Mouse (Mus musculus) forebrain, embryonic 12.5 days (tissue): ENCODE data around the gene Dcp1a. TPM values are rescaled to one million over a fixed set of nuclear protein-coding genes. Genes with fewer than 3 reads are reported as not detected.

Experiments used
- ATAC-seq: fragments of 200-750 bp; cut with Nextera tagmentation; 2 replicates; pipeline ENCODE4 v1.8.0; 2017; ENCODE audit warnings: moderate TSS enrichment; ENCODE audit not compliant: low FRiP score
- H3K27ac ChIP-seq: fragments of 300-500 bp; sonication (generic); 2 replicates; pipeline ENCODE4 v1.5.1; 2016; ENCODE audit warnings: mild to moderate bottlenecking
- H3K27me3 ChIP-seq: fragments of 300-500 bp; sonication (generic); 2 replicates; pipeline ENCODE4 v1.6.1; 2016; ENCODE audit warnings: mild to moderate bottlenecking
- H3K36me3 ChIP-seq: fragments of 300-500 bp; sonication (generic); replicated peaks from 2 replicates; pipeline ENCODE4 v1.6.1; 2016; ENCODE audit warnings: mild to moderate bottlenecking
- H3K4me1 ChIP-seq: fragments of 300-500 bp; sonication (generic); 2 replicates; pipeline ENCODE4 v1.6.1; 2016
- H3K4me2 ChIP-seq: fragments of 300-500 bp; sonication (generic); 2 replicates; pipeline ENCODE4 v1.6.1; 2016; ENCODE audit warnings: mild to moderate bottlenecking, moderate library complexity
- H3K4me3 ChIP-seq: fragments of 300-500 bp; sonication (generic); replicated peaks from 2 replicates; pipeline ENCODE4 v1.5.1; 2016; ENCODE audit warnings: mild to moderate bottlenecking
- H3K9ac ChIP-seq: fragments of 300-500 bp; sonication (generic); 2 replicates; pipeline ENCODE4 v1.6.1; 2016; ENCODE audit warnings: mild to moderate bottlenecking
- H3K9me3 ChIP-seq: fragments of 300-500 bp; sonication (generic); 2 replicates; pipeline ENCODE4 v1.6.1; 2016
- WGBS: fragments of 180-500 bp; shearing (Covaris S2); methylation state at CpG from one replicate; pipeline ENCODE4 v1.1.7; 2016; 5-methylcytosine and 5-hydroxymethylcytosine counted together
- polyA plus RNA-seq: library from polyadenylated mRNA; unstranded; fragments of >200 nt; fragmentation: Nextera tagmentation; extraction: Ambion mirVana; gene quantifications from 2 replicates; pipeline ENCODE4 v1.2.1, GENCODE M21; 2016

Gene Dcp1a
- 31.5 and 31.7 TPM in 2 replicates for polyA plus RNA-seq

DNA sequence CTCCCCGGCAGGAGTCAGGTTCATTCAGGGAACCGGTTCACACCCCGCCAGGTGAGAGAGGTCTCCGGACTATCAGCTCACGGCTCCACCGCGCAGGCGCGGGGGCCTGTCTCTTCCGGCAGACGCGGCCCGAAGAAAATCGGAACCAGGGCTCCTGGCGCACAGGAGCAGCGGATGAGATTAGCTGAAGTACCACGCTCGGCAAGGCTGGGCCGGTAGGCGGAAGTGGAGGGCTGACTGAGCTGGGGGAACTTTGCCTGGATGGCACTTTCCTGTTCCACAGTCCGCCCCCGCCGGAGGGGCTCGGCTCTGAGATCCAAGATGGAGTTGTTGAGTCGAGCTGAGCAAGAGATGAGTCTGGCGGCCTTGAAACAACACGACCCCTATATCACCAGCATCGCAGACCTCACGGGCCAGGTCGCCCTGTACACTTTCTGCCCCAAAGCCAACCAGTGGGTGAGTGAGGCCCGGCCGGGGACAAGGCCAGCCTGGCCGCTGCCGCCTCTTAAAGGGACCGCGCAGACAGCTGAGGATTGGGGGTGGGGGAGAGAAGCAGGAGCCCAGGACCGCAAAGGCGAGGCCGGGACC is at the start of gene Dcp1a:
Dcp1a (plus strand) TSS at position 175 of the 588 bp plus-strand sequence.
- 0 out of 2 replicates have a peak, but pooled peaks cover 6% of the 10 kb centered on the region for H3K27me3 ChIP-seq
- H3K4me1 ChIP-seq, result peaks cover 16% of the 10 kb centered on the region
- peak within 1 kb of the TSS; percentile 91 for H3K9ac ChIP-seq
- peak within 1 kb of the TSS; percentile 77; the same call in 1 of the 2 replicates for H3K27ac ChIP-seq
- ATAC-seq, result peak; percentile 99
- H3K9me3 ChIP-seq, result no peaks in the 10 kb centered on the region
- WGBS, result under 1% methylated on average over 39 of the region's 39 CpGs
- peaks cover 18% of the 10 kb centered on the region for H3K36me3 ChIP-seq
- peak within 1 kb of the TSS; percentile 87 for H3K4me3 ChIP-seq
- H3K4me2 ChIP-seq, result peak within 1 kb of the TSS; percentile 77

DNA sequence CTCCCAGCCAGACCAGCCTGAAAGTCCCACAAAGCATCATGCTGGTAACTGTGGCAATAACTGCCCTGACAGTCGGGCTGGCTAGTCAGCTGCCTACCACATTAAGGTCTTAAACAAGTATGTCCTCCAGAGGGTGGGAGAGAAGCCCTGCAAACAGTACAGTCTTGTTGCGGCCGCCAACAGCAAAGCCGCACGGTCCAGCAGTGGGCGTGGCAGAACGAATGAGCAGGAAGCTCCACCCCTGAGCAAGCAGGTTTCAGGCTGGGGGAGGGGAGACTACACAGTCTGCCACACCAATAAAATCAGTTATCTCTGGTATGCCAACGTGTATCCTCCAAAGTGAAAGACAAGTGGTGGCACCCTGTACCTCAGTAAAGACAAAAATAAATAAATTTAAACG is 49.7 kb upstream of the Dcp1a start:
- Histone ChIP-seq H3K9me3 (no peaks in the 10 kb centered on the region), H3K4me2 (no peak overlapping the region), H3K27ac (no peak overlapping the region), H3K27me3 (no peaks in the 10 kb centered on the region), H3K36me3 (no peaks in the 10 kb centered on the region), H3K9ac (no peak overlapping the region), H3K4me1 (peaks cover 8% of the 10 kb centered on the region; the same call in 1 of the 2 replicates), H3K4me3 (no peak overlapping the region)
- 77% methylated on average over 9 of the region's 9 CpGs for WGBS
- no peak for ATAC-seq

DNA sequence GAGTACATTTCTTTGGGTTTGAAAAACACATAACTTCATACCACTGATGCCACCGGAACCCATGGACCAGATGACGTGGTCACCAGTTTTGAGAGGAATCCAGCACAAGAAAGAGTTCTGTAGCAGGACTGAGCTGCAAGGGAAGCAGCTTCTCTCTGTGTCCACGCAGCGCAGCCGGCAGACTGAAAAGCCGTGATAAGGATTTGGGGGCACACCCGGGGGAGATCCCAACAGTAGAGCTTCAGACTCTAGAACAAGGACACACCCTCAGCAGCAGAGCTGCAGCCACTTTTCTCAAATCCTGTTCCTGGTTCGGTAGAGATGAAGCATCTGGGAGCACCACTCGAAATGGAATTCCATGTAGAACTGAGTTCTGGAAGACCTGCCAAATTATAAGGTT is 49.3 kb upstream of the Dcp1a start:
- no peak overlapping the region for H3K27ac ChIP-seq
- no peak overlapping the region for H3K4me3 ChIP-seq
- H3K9me3 ChIP-seq, result no peaks in the 10 kb centered on the region
- no peak for ATAC-seq
- no peaks in the 10 kb centered on the region for H3K27me3 ChIP-seq
- no peak overlapping the region for H3K4me2 ChIP-seq
- peaks cover 8% of the 10 kb centered on the region; the same call in 1 of the 2 replicates for H3K4me1 ChIP-seq
- H3K36me3 ChIP-seq, result no peaks in the 10 kb centered on the region
- no peak overlapping the region for H3K9ac ChIP-seq
- WGBS, result 90% methylated on average over 9 of the region's 9 CpGs

DNA sequence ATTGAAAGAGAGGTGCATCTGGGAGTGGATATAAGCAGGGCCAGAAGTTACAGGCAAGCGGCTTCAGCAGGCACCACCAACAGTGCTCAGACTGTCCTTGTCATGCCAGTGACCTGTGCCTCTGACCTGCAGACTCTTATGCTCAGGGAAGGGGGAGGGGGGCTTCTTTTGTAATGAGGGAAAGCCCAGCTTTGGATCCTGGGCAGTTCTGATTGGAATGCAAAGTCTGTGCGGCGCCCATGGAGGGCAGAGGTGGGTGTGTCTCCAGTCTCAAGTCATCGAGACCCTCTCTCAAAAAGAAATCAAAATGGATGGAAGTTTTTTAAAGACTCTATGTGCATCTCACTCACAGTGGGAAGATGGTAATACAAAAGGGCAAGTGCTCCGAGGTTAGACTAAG is 48.9 kb upstream of the Dcp1a start:
- H3K27ac ChIP-seq, result no peak overlapping the region
- 62% methylated on average over 5 of the region's 5 CpGs for WGBS
- no peaks in the 10 kb centered on the region for H3K36me3 ChIP-seq
- no peak overlapping the region for H3K4me2 ChIP-seq
- no peak for ATAC-seq
- H3K4me1 ChIP-seq, result peaks cover 8% of the 10 kb centered on the region; the same call in 1 of the 2 replicates
- no peak overlapping the region for H3K4me3 ChIP-seq
- H3K27me3 ChIP-seq, result no peaks in the 10 kb centered on the region
- H3K9ac ChIP-seq, result no peak overlapping the region
- no peaks in the 10 kb centered on the region for H3K9me3 ChIP-seq

DNA sequence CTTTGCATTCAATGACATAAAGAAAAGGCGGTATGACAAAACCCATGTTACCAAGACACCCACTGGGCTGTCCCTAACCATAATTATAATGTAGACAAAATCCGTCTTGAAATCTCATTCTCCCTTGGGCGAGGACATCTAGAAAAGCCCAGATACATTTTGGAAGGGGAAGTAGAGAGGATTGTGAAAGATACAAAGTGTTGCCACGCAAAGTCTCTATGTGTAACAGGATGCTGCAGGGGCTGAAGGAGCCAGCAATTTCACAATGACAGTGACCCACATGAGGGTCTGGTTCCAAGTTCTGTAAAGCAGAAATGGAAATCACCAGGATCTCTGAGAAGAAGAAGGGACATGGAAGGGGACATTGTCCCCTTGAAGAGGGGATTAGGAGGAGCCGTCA is 44.0 kb upstream of the Dcp1a start:
- no peak overlapping the region for H3K4me2 ChIP-seq
- WGBS, result 87% methylated on average over 5 of the region's 5 CpGs

DNA sequence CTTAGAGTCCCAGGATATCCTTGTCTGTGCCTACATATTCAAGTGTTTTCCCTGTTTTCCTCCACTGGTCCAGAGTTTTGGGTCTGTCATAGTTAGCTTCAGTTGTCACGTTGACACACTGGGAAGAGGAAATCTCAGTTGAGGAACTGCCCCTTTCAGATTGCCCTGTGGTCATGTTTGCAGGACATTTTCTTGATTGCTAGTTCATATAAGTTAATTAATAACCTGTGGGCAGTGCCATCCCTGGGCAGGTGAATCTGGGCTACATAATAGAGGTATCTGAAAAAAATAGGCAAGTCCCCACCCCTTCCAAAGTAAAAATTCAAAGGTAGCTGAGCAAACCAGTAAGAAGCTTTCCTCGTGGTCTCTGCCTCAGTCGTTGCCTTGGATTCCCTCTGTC is 39.4 kb upstream of the Dcp1a start:
- no peak for ATAC-seq
- H3K27me3 ChIP-seq, result no peaks in the 10 kb centered on the region
- 82% methylated on average over 3 of the region's 3 CpGs for WGBS
- no peaks in the 10 kb centered on the region for H3K9me3 ChIP-seq
- H3K4me2 ChIP-seq, result no peak overlapping the region
- H3K4me1 ChIP-seq, result no peaks in the 10 kb centered on the region
- no peak overlapping the region for H3K4me3 ChIP-seq
- no peak overlapping the region for H3K27ac ChIP-seq
- H3K36me3 ChIP-seq, result no peaks in the 10 kb centered on the region
- no peak overlapping the region for H3K9ac ChIP-seq

More for the DNA sequence above, 44.0 kb upstream of the Dcp1a start:
- no peaks in the 10 kb centered on the region for H3K9me3 ChIP-seq
- H3K27me3 ChIP-seq, result no peaks in the 10 kb centered on the region
- ATAC-seq, result no peak
- H3K4me3 ChIP-seq, result no peak overlapping the region
- no peaks in the 10 kb centered on the region for H3K4me1 ChIP-seq
- H3K27ac ChIP-seq, result no peak overlapping the region
- H3K9ac ChIP-seq, result no peak overlapping the region
- H3K36me3 ChIP-seq, result no peaks in the 10 kb centered on the region

DNA sequence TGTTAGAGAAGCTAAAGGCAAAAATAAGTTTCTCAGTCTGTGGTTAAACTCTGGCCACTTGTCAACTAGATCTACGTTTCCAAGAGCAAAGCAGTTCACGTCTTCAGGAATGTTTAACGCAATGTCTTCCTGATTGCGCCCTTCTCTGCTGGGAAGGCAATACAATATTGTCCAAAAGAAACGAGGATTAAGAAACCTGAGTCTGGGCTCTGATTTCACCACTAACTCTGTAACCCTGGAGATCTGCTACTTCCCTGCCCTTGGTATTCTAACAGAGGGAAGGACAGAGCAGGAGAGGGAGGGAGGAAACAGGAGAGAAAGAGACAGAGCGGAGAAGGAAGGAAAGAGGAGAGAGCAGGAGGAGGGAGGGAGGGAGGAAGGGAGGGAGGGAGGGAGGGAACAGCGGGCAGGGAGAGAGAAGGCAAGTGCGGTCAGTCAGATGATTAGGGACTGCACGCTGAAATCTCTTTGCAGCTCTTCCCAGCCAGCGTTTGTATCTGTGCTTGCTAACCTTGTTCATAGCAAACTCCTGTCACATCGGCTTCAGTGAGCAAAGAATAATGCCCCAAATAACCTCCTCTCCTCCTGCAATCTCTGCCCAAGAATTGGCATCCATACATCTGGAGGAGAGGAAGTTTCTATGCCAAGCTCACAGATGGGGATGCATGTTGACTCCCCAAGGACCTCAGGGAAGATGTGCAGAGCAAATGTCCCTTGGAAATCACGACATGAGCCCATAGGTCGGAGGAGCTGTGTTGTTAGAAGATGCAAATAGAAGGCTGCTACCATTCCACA is 23.3 kb upstream of the Dcp1a start:
- Histone ChIP-seq H3K9ac (no peak overlapping the region), H3K9me3 (no peaks in the 10 kb centered on the region), H3K36me3 (no peaks in the 10 kb centered on the region), H3K27ac (no peak overlapping the region), H3K27me3 (0 out of 2 replicates have a peak, but pooled peaks cover 7% of the 10 kb centered on the region), H3K4me2 (no peak overlapping the region), H3K4me3 (no peak overlapping the region), H3K4me1 (no peaks in the 10 kb centered on the region; the same call in 1 of the 2 replicates)
- WGBS, result 22% methylated on average over 12 of the region's 13 CpGs
- ATAC-seq, result no peak

DNA sequence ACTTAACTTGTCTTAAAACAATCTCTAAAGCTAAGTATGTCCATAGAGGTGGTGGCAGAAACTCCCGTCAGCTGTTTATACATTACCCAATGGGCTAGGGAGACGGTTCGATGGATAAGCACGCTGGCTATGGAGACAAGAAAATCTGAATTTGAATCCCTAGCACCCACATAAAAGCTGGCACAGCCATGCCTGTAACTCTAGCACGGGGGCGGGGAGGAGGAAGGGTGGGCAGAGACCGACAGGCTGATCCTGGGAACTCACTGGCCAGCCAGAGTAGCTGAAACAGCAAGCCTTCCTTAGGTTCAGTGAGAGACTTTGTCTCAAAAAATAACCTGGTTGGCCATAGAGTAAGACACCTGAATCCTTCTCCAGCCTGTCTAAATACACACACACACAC is 21.9 kb upstream of the Dcp1a start:
- Histone ChIP-seq H3K27ac (no peak overlapping the region), H3K4me3 (no peak overlapping the region), H3K27me3 (0 out of 2 replicates have a peak, but pooled peaks cover 7% of the 10 kb centered on the region), H3K9ac (no peak overlapping the region), H3K36me3 (no peaks in the 10 kb centered on the region), H3K4me2 (no peak overlapping the region), H3K4me1 (no peaks in the 10 kb centered on the region; the same call in 1 of the 2 replicates), H3K9me3 (no peaks in the 10 kb centered on the region)
- WGBS, result 70% methylated on average over 7 of the region's 7 CpGs
- no peak for ATAC-seq

DNA sequence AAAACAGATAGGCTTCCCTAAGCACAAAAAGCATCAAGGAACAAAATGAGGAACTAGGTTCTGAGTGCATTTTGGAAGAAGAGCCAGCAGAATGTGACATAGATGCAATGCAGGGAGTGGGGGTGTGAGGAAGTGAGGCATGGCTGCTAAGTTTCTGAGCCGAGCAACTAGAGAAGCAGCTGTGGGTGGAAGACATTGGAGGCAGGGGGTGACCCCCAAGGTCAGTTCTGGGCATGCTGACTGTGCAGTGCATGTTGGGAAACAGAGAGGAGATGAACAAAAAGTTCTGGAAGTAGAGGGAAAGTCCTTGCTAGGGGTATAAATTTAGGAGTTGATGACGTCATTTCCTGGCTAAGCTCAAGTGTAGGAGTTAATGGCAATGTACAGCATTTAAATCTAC is 21.4 kb upstream of the Dcp1a start:
- Histone ChIP-seq H3K27ac (no peak overlapping the region), H3K9ac (no peak overlapping the region), H3K4me3 (no peak overlapping the region), H3K27me3 (0 out of 2 replicates have a peak, but pooled peaks cover 7% of the 10 kb centered on the region), H3K4me1 (no peaks in the 10 kb centered on the region; the same call in 1 of the 2 replicates), H3K36me3 (no peaks in the 10 kb centered on the region), H3K4me2 (no peak overlapping the region), H3K9me3 (no peaks in the 10 kb centered on the region)
- no peak for ATAC-seq
- WGBS, result 55% methylated on average over 2 of the region's 2 CpGs

DNA sequence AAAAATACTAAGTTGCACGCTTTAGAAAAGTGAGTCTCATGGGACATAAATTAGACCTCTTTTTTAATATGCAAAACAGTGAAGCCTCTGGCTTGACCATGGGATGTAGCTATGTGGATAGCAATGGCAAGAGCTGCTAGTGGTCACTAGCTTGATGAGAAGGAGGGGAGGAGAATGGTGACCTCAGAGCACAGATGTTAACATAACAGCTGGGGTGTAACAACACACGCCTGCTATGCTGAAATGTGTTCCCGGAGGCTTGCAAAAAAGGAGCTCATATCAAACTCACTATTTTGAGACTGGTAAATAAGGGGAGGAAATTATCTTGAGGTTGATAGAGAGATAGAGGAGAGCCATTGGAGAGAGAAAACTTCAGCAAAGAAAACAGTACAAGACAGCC is 20.5 kb upstream of the Dcp1a start:
- Histone ChIP-seq H3K27me3 (0 out of 2 replicates have a peak, but pooled peaks cover 7% of the 10 kb centered on the region), H3K27ac (no peak overlapping the region), H3K9ac (no peak overlapping the region), H3K4me2 (no peak overlapping the region), H3K36me3 (no peaks in the 10 kb centered on the region), H3K4me3 (no peak overlapping the region), H3K9me3 (no peaks in the 10 kb centered on the region), H3K4me1 (no peaks in the 10 kb centered on the region; the same call in 1 of the 2 replicates)
- 86% methylated on average over 3 of the region's 3 CpGs for WGBS
- no peak for ATAC-seq

DNA sequence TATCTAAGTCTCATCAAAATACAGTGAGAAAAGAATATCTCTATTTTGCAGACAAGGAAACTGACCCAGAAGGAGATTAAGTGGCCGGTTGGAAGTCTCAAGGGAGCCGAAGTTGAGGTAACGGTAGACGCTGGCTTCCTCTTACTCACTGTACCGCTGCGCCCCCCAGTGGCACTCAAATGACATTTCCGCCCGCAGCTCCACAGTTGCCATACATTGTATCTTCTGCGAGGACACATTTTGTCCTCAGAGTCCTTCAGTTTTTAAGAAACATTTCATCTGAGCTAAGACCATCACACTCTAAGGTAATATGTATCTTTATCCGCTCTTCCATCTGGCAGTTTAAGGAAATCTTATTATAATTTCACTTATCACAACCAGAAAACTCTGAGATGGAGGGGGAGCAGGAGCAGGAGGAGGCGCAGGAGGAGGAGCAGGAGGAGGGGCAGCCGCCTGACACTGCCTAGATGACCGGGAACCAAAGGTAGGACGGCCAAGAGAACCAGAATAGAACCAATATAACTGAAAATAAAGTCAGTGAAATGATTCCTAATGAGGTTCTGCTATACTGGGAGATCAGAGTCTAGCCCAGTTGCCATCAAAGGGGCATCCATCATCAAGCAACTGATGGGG is 19.3 kb upstream of the Dcp1a start:
- Histone ChIP-seq H3K27ac (no peak overlapping the region), H3K4me3 (no peak overlapping the region), H3K4me1 (no peaks in the 10 kb centered on the region; the same call in 1 of the 2 replicates), H3K9ac (no peak overlapping the region), H3K27me3 (0 out of 2 replicates have a peak, but pooled peaks cover 7% of the 10 kb centered on the region), H3K9me3 (no peaks in the 10 kb centered on the region), H3K4me2 (no peak overlapping the region), H3K36me3 (no peaks in the 10 kb centered on the region)
- 3% methylated on average over 14 of the region's 14 CpGs for WGBS
- no peak for ATAC-seq

DNA sequence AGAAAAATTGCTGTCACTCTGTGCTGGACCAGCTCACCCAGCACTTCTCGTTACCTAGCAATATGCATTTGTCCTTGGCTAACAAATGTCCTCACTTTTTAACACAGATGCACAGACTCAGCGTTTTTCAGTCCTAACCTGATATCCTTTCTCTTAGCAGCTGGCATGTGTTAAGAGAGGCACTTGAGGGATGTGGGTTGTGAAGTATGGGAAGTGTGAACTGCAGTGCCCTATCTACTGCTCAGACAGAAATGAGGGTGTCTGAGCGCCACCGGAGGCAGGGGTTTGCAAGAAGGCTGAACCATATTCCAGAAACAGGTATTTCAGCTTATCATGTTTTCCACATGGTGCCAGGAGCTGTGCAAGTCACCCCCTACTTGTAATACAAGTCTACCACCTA is 16.0 kb upstream of the Dcp1a start:
- H3K36me3 ChIP-seq, result no peaks in the 10 kb centered on the region
- no peaks in the 10 kb centered on the region for H3K4me1 ChIP-seq
- H3K9ac ChIP-seq, result no peak overlapping the region
- WGBS, result 86% methylated on average over 4 of the region's 4 CpGs
- H3K4me3 ChIP-seq, result no peak overlapping the region
- H3K4me2 ChIP-seq, result no peak overlapping the region
- ATAC-seq, result no peak
- no peaks in the 10 kb centered on the region for H3K9me3 ChIP-seq
- no peak overlapping the region for H3K27ac ChIP-seq
- no peaks in the 10 kb centered on the region for H3K27me3 ChIP-seq
